Mouse (Mus musculus) embryonic facial prominence, embryonic 14.5 days (tissue): ENCODE measurements around the gene Faim2. TPM values are rescaled to one million over a fixed set of nuclear protein-coding genes. Genes with fewer than 3 reads are reported as not detected.
A peak's percentile ranks its signal among the peaks of the same experiment; 100 is the strongest.

Experiments
- ATAC-seq: fragments of 200-750 bp; cut with Nextera tagmentation; 2 replicates; pipeline ENCODE4 v1.8.0; 2017; ENCODE audit warnings: low read depth, moderate number of reproducible peaks, moderate TSS enrichment
- DNase-seq: peaks from one replicate; pipeline ENCODE4 v3.0.0-alpha.2; 2015; ENCODE audit warnings: low spot score
- H3K27ac ChIP-seq: fragments of 300-500 bp; sonication (generic); replicated peaks from 2 replicates; pipeline ENCODE4 v1.5.1; 2014; ENCODE audit warnings: low read depth, mild to moderate bottlenecking, low read length, moderate library complexity
- H3K27me3 ChIP-seq: fragments of 300-500 bp; sonication (generic); replicated peaks from 2 replicates; pipeline ENCODE4 v1.6.1; 2014; ENCODE audit warnings: low read length; ENCODE audit not compliant: control insufficient read depth, insufficient read depth
- H3K36me3 ChIP-seq: fragments of 300-500 bp; sonication (generic); 2 replicates; pipeline ENCODE4 v1.6.1; 2014; ENCODE audit warnings: low read length, mixed read lengths; ENCODE audit not compliant: control insufficient read depth, insufficient read depth
- H3K4me1 ChIP-seq: fragments of 300-500 bp; sonication (generic); 2 replicates; pipeline ENCODE4 v1.6.1; 2014; ENCODE audit warnings: antibody characterized with exemption, low read length; ENCODE audit not compliant: control insufficient read depth, insufficient read depth
- H3K4me2 ChIP-seq: fragments of 300-500 bp; sonication (generic); 2 replicates; pipeline ENCODE4 v1.6.1; 2014; ENCODE audit warnings: low read depth, mild to moderate bottlenecking, low read length, moderate library complexity, mixed read lengths
- H3K4me3 ChIP-seq: fragments of 300-500 bp; sonication (generic); 2 replicates; pipeline ENCODE4 v1.5.1; 2014; ENCODE audit warnings: low read depth, mild to moderate bottlenecking, low read length
- H3K9ac ChIP-seq: fragments of 300-500 bp; sonication (generic); 2 replicates; pipeline ENCODE4 v1.6.1; 2014; ENCODE audit warnings: low read depth, mild to moderate bottlenecking, low read length, moderate library complexity, mixed read lengths
- H3K9me3 ChIP-seq: fragments of 300-500 bp; sonication (generic); 2 replicates; pipeline ENCODE4 v1.6.1; 2016; ENCODE audit warnings: low read length; ENCODE audit not compliant: control insufficient read depth
- WGBS: fragments of 180-500 bp; shearing (Covaris S2); extraction: QIAGEN DNeasy Blood & Tissue Kit; methylation state at CpG from one replicate; pipeline ENCODE4 v1.1.7; 2014; 5-methylcytosine and 5-hydroxymethylcytosine counted together
- polyA plus RNA-seq: library from polyadenylated mRNA; unstranded; fragments of >200 nt; fragmentation: Nextera tagmentation; extraction: Ambion mirVana; gene quantifications from 2 replicates; pipeline ENCODE4 v1.2.1, GENCODE M21; 2014

Faim2 gene
- polyA plus RNA-seq, 1 experiment from 2014 or later, result 1.1 TPM

GRCm38 (mm10) chr15:99546596-99546995 is 18.6 kb upstream of the Faim2 start:
- 16% methylated on average over 11 of the region's 11 CpGs for WGBS
- Histone ChIP-seq H3K36me3 (no peaks in the 10 kb centered on the region), H3K9me3 (no peaks in the 10 kb centered on the region), H3K27me3 (no peaks in the 10 kb centered on the region; the same call in 1 of the 2 replicates), H3K4me3 (no peak overlapping the region), H3K4me1 (peaks cover 16% of the 10 kb centered on the region), H3K4me2 (no peak overlapping the region; the same call in 1 of the 2 replicates), H3K9ac (no peak overlapping the region), H3K27ac (no peak overlapping the region)
- DNase-seq (peak; percentile 91), ATAC-seq (peak; percentile 72; the same call in 1 of the 2 replicates)

- H3K9ac ChIP-seq, result no peak overlapping the region
- H3K27ac ChIP-seq, result no peak overlapping the region
- no peak overlapping the region for H3K4me3 ChIP-seq
- 60% methylated on average over 7 of the region's 7 CpGs for WGBS
- no peak overlapping the region for H3K4me2 ChIP-seq
- no peaks in the 10 kb centered on the region for H3K9me3 ChIP-seq
- no peaks in the 10 kb centered on the region for H3K36me3 ChIP-seq
- no peak for DNase-seq
- no peak for ATAC-seq
- peaks cover 16% of the 10 kb centered on the region for H3K4me1 ChIP-seq
- no peaks in the 10 kb centered on the region; the same call in 1 of the 2 replicates for H3K27me3 ChIP-seq
Measured at GRCm38 (mm10) chr15:99544047-99544446, 16.1 kb upstream of the Faim2 start.

- Histone ChIP-seq H3K27ac (no peak overlapping the region), H3K36me3 (no peaks in the 10 kb centered on the region), H3K4me1 (no peaks in the 10 kb centered on the region), H3K27me3 (no peaks in the 10 kb centered on the region; the same call in 1 of the 2 replicates), H3K4me3 (no peak overlapping the region), H3K9ac (no peak overlapping the region), H3K9me3 (no peaks in the 10 kb centered on the region), H3K4me2 (no peak overlapping the region)
- ATAC-seq (no peak), DNase-seq (no peak)
- 65% methylated on average over 8 of the region's 8 CpGs for WGBS
Measured at GRCm38 (mm10) chr15:99539891-99540290, 11.9 kb upstream of the Faim2 start.

- no peaks in the 10 kb centered on the region for H3K9me3 ChIP-seq
- no peak overlapping the region for H3K4me3 ChIP-seq
- WGBS, result 55% methylated on average over 11 of the region's 11 CpGs
- H3K4me1 ChIP-seq, result no peaks in the 10 kb centered on the region
- H3K27ac ChIP-seq, result no peak overlapping the region
- no peak overlapping the region for H3K4me2 ChIP-seq
- H3K9ac ChIP-seq, result no peak overlapping the region
- ATAC-seq (no peak), DNase-seq (no peak)
- no peaks in the 10 kb centered on the region for H3K27me3 ChIP-seq
- H3K36me3 ChIP-seq, result no peaks in the 10 kb centered on the region
Measured at GRCm38 (mm10) chr15:99536889-99537862, 9.2 kb upstream of the Faim2 start.

GRCm38 (mm10) chr15:99532023-99532422 is 4.1 kb upstream of the Faim2 start:
- Histone ChIP-seq H3K9ac (no peak overlapping the region), H3K36me3 (no peaks in the 10 kb centered on the region), H3K27me3 (peaks cover 16% of the 10 kb centered on the region), H3K4me2 (no peak overlapping the region), H3K27ac (no peak overlapping the region), H3K4me3 (no peak overlapping the region), H3K4me1 (peaks cover 5% of the 10 kb centered on the region; the same call in 1 of the 2 replicates), H3K9me3 (no peaks in the 10 kb centered on the region)
- ATAC-seq (0 out of 2 replicates have a peak, but pooled peaks have one; percentile 33), DNase-seq (peak; percentile 35)
- 23% methylated on average over 3 of the region's 3 CpGs for WGBS

GRCm38 (mm10) chr15:99531146-99531545 is 3.2 kb upstream of the Faim2 start:
- H3K27me3 ChIP-seq, result peaks cover 16% of the 10 kb centered on the region
- no peak overlapping the region for H3K4me2 ChIP-seq
- DNase-seq (no peak), ATAC-seq (no peak)
- H3K9ac ChIP-seq, result no peak overlapping the region
- no peak overlapping the region for H3K27ac ChIP-seq
- WGBS, result 43% methylated on average over 5 of the region's 6 CpGs
- peaks cover 5% of the 10 kb centered on the region; the same call in 1 of the 2 replicates for H3K4me1 ChIP-seq
- no peaks in the 10 kb centered on the region for H3K9me3 ChIP-seq
- H3K36me3 ChIP-seq, result no peaks in the 10 kb centered on the region
- H3K4me3 ChIP-seq, result no peak overlapping the region

GRCm38 (mm10) chr15:99526681-99527080 is 1.3 kb downstream of the Faim2 start:
- no peaks in the 10 kb centered on the region for H3K36me3 ChIP-seq
- peaks cover 16% of the 10 kb centered on the region for H3K27me3 ChIP-seq
- H3K27ac ChIP-seq, result no peak overlapping the region
- no peaks in the 10 kb centered on the region for H3K9me3 ChIP-seq
- 51% methylated on average over 2 of the region's 2 CpGs for WGBS
- no peak for DNase-seq
- H3K9ac ChIP-seq, result no peak overlapping the region
- H3K4me1 ChIP-seq, result peaks cover 5% of the 10 kb centered on the region; the same call in 1 of the 2 replicates
- no peak for ATAC-seq
- no peak overlapping the region for H3K4me2 ChIP-seq
- H3K4me3 ChIP-seq, result no peak overlapping the region

- H3K9ac ChIP-seq, result no peak overlapping the region
- H3K27ac ChIP-seq, result no peak overlapping the region
- H3K4me3 ChIP-seq, result no peak overlapping the region
- no peak overlapping the region for H3K4me2 ChIP-seq
- no peaks in the 10 kb centered on the region for H3K9me3 ChIP-seq
- WGBS, result 86% methylated on average over 7 of the region's 7 CpGs
- no peaks in the 10 kb centered on the region for H3K27me3 ChIP-seq
- no peaks in the 10 kb centered on the region for H3K36me3 ChIP-seq
- H3K4me1 ChIP-seq, result no peaks in the 10 kb centered on the region
- ATAC-seq (no peak), DNase-seq (no peak)
Measured at GRCm38 (mm10) chr15:99520306-99520705, 7.7 kb downstream of the Faim2 start.
